Mouse (Mus musculus) lung, adult 2 months (tissue): ENCODE data around the gene Sh2b2. TPM values are rescaled to one million over a fixed set of nuclear protein-coding genes. Genes with fewer than 3 reads are reported as not detected.

Experiments
- DNase-seq: peaks from one replicate; pipeline ENCODE4 v3.0.0; 2022
- H3K4me1 ChIP-seq: fragments of 200-500 bp; 2 replicates; pipeline ENCODE4 v1.6.1; 2011; ENCODE audit warnings: low read length; ENCODE audit not compliant: control insufficient read depth, insufficient read depth
- H3K4me3 ChIP-seq: fragments of 200-500 bp; replicated peaks from 2 replicates; pipeline ENCODE3; 2011; ENCODE audit warnings: low read depth, mild to moderate bottlenecking, control low read depth, low read length; ENCODE audit errors: extremely low read depth
- CTCF ChIP-seq: fragments of 200-500 bp; IDR thresholded peaks from 2 replicates; pipeline ENCODE4 v1.5.1; 2011; ENCODE audit warnings: mild to moderate bottlenecking, low read length, control low read depth; ENCODE audit not compliant: insufficient read depth
- POLR2A ChIP-seq: fragments of 200-500 bp; IDR thresholded peaks from 2 replicates; pipeline ENCODE4 v1.6.1; 2011; ENCODE audit warnings: low read depth, mild to moderate bottlenecking, control low read depth, low read length, borderline replicate concordance; ENCODE audit errors: extremely low read depth
- WGBS: fragments of 180-500 bp; shearing (Covaris S2); methylation state at CpG from one replicate; pipeline ENCODE4 v1.1.7; 2018; 5-methylcytosine and 5-hydroxymethylcytosine counted together
- polyA plus RNA-seq: library from polyadenylated mRNA; depleted of rRNA; stranded (reverse); fragments of >200 nt; gene quantifications from 2 replicates; pipeline ENCODE4 v1.2.3, GENCODE M21; 2012

The Sh2b2 gene
- polyA plus RNA-seq, 1 experiment: 11.5 TPM

DNA sequence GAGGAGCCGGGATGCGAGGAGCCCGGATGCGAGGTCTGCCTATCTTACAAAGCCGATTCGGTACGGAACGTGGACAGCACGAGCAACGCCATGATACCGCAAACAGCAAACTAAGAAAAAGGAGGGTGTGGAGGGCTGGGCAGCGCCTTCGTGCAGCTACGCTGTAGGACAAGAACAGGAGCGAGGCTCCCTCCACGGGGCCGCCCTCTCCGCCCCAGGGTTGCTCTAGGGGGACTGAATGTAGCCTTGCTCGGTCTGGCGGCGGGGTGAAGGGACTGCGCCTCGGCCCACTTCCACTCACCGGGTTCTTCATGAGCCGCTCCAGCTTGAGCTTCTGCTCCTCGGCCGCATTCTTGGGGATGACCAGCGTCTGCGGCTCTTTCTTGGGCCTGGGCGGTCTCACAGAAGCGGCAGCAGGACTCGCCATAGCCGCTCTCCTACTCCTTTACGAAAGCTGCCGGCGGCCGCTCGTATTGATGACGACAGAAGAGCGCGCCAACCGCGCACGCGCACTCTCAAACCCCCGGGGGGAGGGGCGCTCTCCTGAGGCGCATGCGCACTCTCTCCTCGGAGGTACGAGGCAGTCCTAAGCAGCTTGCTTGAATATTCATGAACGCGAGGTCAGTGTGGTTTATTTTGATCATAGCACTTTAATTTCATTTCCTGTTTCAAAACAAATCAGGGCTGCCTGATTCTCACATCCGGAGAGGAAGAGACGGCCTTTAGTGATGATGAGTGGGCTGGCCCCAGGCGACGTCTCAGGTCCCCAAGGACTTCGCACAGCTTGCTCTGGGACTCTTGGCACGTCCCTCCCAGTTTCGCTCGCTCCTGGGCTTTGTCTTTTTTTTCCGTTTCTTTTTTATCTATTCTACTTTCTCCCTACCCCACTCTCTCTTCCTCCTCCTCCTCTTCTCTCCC is 47.6 kb downstream of the Sh2b2 start, which contains the start of gene Prkrip1:
Gene Prkrip1, minus strand, starts transcription at position 490 of the 918 bp plus-strand sequence.
- 1% methylated on average over 62 of the region's 62 CpGs for whole genome bisulfite sequencing
- Histone ChIP-seq H3K4me3 (peak within 1 kb of the TSS; percentile 90), H3K4me1 (peaks cover 8% of the 10 kb centered on the region; the same call in 1 of the 2 replicates)
- peak; percentile 68; the same call in 1 of the 2 replicates for TF ChIP-seq POLR2A
- no peak for TF ChIP-seq CTCF
- peak; percentile 91 for DNase-seq

DNA sequence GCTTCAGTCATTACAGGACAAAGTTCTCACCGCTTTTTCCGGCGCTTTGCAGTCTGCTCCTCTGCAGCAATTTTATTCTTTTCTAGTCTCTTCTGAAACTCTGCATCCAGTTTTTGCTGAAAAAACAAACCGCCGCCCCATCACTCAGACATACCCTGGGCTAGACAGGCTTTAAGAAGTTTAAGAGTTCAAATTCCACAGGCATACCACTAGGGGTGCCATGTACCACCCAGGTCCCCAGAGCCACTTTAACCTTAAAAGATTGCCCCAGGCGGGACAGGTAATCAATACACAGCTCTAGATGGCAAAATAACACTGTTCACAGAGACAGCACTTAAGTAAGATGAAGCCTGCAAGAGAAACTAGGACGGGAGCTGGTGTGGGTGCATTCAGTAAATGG is 54.5 kb downstream of the Sh2b2 start:
- no peak for DNase-seq
- WGBS: 85% methylated on average over 7 of the region's 7 CpGs
- Histone ChIP-seq H3K4me3 (no peak overlapping the region), H3K4me1 (no peaks in the 10 kb centered on the region)
- TF ChIP-seq CTCF (no peak), POLR2A (no peak)

DNA sequence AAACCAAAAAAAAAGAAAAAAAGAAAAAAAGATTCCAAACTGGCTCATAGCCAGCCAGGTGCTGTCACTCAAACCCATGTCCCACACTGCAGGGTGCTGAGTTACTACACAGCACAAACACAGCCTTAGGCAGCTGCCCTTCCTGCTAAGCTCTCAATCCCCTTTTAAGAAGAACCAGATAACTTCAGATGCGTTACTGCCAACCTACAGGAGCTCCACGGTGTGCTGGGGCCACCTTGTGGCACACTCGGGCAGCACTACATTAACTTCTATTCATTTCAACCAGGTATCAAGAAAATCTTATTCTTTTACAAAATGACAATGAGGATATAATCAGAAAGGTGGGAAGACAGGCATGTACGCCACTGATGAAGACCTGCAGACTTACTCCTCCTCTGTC is 59.6 kb downstream of the Sh2b2 start:
- TF ChIP-seq POLR2A: no peak
- peak; percentile 93 for TF ChIP-seq CTCF
- H3K4me1 ChIP-seq: no peaks in the 10 kb centered on the region
- peak; percentile 59 for DNase-seq
- 30% methylated on average over 4 of the region's 4 CpGs for WGBS
- H3K4me3 ChIP-seq: no peak overlapping the region

DNA sequence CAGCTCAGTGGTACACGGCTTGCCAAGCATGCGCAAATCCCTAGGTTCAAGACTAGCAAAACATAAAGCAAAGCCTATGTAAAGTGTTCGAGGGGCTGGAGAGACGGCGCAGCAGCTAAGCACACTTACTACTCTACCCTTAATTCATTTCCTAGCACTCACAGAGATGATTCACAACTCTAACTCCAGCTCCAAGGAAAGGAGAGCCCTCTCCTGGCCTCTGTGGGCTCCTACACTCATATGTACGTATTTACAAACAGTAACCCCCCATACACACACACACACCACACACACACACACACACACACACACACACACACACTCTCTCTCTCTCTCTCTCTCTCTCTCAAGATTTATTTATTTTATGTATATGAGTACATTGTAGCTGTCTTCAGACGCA is 62.6 kb downstream of the Sh2b2 start:
- H3K4me1 ChIP-seq: no peaks in the 10 kb centered on the region; the same call in 1 of the 2 replicates
- 85% methylated on average over 7 of the region's 7 CpGs for WGBS
- no peak for TF ChIP-seq POLR2A
- no peak for TF ChIP-seq CTCF
- no peak overlapping the region for H3K4me3 ChIP-seq
- DNase-seq: no peak

DNA sequence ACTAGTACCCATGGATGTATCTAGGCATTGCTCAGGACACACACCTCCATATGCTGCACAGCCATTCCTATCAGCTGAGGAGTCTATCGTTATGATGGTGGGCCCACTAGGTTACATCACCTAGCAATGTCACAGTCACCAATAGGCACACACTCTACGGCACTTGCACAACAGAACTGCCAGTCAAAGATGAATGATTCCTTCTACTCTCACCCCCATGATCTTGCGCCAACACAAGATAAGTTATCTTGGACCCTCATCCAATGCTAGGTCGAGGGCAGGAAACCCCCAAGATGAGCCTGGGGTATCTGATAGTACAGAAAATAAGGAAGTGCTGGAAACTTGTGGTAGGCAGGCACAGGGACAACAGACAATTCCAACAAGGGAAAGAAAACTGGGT is 63.5 kb downstream of the Sh2b2 start:
- TF ChIP-seq CTCF (no peak), POLR2A (no peak)
- no peak for DNase-seq
- 85% methylated on average over 4 of the region's 4 CpGs for WGBS
- Histone ChIP-seq H3K4me1 (peaks cover 3% of the 10 kb centered on the region; the same call in 1 of the 2 replicates), H3K4me3 (no peak overlapping the region)

DNA sequence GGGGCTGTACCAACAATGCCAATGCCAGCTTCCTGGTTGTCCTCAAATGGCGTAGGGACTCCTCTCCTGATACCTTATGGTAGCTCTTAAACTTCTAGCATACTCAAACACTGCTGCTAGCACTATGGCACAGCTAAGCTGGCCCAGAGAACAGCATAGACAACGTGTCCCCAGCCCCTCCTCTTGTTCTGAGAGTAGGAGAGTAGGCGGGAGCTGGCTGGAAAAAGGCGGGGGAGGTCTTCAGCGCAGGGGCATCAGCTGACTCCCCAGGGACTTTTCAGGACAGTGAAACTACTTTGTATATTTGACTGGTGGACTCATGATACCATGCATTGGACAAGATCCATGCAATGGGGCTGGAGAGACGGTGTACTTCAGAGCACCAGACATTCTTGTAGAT is 64.3 kb downstream of the Sh2b2 start:
- WGBS: 80% methylated on average over 6 of the region's 6 CpGs
- H3K4me1 ChIP-seq: peaks cover 3% of the 10 kb centered on the region; the same call in 1 of the 2 replicates
- DNase-seq: no peak
- TF ChIP-seq POLR2A: no peak
- TF ChIP-seq CTCF: no peak
- no peak overlapping the region for H3K4me3 ChIP-seq

DNA sequence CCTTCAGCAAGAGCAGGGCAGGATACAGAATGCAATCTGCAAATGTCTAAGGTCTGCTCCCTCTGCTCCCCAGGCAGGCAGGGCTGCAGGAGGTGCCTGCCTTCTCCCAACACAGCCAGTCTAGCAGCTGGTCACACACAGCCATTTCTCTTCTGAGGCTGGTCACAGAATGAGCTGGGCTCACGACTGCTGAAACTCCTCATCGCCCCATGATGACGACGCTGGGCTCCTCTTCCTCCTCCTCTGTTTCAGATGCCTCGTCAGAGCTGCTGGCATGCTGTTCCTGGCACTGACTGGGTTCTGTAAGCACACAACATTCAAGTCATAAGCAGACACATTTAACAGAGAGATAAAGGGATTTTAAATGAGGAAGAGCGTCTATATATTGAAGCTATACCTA is 65.2 kb downstream of the Sh2b2 start:
- TF ChIP-seq POLR2A: no peak
- no peak for TF ChIP-seq CTCF
- 88% methylated on average over 6 of the region's 6 CpGs for WGBS
- no peak for DNase-seq
- peaks cover 3% of the 10 kb centered on the region; the same call in 1 of the 2 replicates for H3K4me1 ChIP-seq
- H3K4me3 ChIP-seq: no peak overlapping the region

DNA sequence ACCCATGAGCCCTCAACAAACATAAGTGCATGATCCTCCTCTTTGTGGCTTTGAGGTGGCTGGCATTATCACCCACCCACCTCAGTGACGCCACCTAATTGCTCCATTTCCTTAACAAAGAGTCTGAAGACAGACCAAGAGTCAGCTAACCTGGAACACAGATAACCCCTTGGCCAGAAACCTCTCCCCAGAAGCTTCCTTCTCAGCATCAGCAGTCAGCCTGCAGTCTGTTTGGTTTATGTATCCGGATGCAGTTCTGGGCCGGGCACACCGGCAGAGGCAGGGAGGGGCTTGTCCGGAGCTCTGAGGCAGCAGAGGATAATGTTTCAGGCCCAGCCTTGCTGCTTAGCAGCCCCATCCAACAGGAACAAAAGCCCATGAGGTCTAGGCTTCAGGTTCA is 66.8 kb downstream of the Sh2b2 start:
- peaks cover 3% of the 10 kb centered on the region; the same call in 1 of the 2 replicates for H3K4me1 ChIP-seq
- no peak overlapping the region for H3K4me3 ChIP-seq
- DNase-seq: no peak
- WGBS: 56% methylated on average over 5 of the region's 5 CpGs
- TF ChIP-seq POLR2A (no peak), CTCF (no peak)

DNA sequence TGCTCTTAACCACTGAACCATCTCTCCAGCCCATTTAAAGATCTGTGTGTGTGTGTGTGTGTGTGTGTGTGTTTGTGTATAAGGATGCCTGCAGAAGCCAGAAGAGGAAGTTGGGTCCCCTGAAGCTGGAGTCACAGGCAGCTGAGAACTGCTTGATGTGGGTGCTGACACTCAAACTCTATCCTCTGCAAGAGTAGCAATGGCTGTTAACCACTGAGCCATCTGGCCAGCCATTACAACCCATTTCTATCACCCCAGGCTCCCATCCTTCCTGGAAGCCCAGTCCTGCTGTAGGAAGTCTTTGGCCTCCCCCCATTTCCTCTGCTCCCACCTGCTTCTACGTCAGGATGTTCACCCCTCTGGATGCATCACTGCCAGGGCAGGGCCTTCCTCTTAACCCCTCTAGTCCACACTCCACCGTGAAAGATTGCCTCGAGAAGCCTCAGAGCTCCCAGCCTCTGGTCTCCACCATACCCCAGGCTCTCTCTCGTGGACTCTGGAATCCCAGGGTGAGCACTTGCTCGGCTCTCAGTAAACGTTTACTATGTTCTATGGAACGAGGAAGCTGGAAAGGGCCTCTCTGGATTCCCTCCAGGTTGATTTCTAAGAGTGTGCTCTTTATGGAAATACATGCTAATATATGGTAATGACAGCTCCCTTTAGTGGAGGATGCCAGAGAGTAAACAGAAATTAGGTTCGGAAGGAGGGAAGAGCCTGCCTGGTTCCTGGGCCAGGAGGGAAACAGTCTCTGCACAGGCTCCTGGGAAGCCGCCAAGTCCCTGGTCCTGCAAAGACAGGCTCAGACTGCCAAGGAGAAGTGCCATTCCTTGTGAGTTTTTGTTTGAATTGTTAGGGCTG is 72.5 kb downstream of the Sh2b2 start:
- 11% methylated on average over 9 of the region's 9 CpGs for WGBS
- DNase-seq: peak; percentile 79
- H3K4me3 ChIP-seq: no peak overlapping the region
- peaks cover 23% of the 10 kb centered on the region for H3K4me1 ChIP-seq
- TF ChIP-seq POLR2A (no peak), CTCF (no peak)
